Comparison of ENCODE assay signal across 1 mouse cellular context in the genomic region with DNA sequence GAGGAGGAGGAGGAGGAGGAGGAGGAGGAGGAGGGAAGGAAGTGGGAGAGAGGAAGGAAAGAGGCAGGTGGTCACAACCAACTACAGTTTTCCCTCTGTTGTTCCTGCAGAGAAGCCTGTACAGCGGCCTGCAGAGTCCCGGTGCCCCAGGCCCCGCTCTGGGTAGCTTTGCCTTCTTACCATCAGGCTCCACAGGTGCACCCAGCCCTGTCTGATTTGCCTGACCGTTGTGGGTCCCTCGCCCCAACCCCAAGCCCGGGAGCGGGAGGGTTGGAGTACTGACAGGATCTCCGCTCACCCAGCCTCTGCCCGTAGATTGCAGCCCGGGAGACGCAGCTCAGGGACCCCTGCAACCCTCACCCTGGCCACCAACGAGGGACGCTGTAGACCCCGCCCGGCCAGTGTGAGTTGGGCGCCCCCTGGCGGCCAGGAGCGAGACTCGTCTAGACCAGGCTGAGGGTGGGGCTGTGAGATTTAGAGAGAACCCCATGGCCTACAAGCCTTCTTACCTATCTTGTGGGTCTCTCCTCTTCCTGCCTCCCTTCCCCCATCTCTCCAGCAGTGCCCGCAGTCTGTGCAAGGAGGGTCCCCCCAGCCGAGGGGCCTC.
TF ChIP-seq lines count a peak whose summit lies in the region.

No protein-coding gene starts in this region.

TF ChIP-seq in C2C12, 6 proteins besides CTCF, POLR2A, EP300 and RAD21:
- TF ChIP-seq MYOD1 (IDR thresholded peaks at IDR 0.05; ENCODE audit: control insufficient read depth, insufficient read length, low read depth) = no peak
- TF ChIP-seq USF1 (IDR thresholded peaks at IDR 0.05; ENCODE audit: low read depth) = no peak
- TF ChIP-seq MAX (IDR thresholded peaks at IDR 0.05) = no peak
- TF ChIP-seq FOSL1 (IDR thresholded peaks at IDR 0.05; ENCODE audit: insufficient read depth, low read length, poor library complexity, severe bottlenecking) = no peak
- TF ChIP-seq CEBPB (IDR thresholded peaks at IDR 0.05; ENCODE audit: low read depth) = no peak
- TF ChIP-seq MYOG (IDR thresholded peaks at IDR 0.05; ENCODE audit: control insufficient read depth, extremely low read depth, insufficient read length) = no peak
